Mouse (Mus musculus): ENCODE results near the gene Zbtb20. TPM values are rescaled to one million over a fixed set of nuclear protein-coding genes. Genes with fewer than 3 reads are reported as not detected.

The Zbtb20 gene
- total RNA-seq, 2 experiments from 2014 or later, result 5.2 to 13.1 TPM

DNA sequence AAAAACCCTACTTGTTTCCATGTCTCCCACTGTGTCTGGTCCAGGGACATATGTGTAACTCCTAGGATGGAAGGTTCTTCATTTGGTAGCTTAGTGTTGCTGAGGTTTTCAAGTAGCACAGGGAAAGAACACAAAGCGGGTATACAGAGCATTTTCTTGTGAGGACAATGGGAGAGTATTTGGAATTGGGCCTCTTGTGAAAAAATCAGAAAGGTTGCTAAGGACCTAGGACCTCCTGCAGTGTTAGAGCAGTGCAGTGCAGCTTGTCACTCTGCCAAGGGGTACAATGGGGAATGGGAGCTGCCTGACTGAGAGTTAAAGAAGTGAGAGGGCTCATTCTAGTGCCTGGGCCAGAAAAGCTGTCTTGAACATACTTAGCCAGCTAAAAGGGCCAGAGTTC is 410.6 kb downstream of the Zbtb20 start:
- no peak for ATAC-seq (replicated peaks; ENCODE audit: poor library complexity)

DNA sequence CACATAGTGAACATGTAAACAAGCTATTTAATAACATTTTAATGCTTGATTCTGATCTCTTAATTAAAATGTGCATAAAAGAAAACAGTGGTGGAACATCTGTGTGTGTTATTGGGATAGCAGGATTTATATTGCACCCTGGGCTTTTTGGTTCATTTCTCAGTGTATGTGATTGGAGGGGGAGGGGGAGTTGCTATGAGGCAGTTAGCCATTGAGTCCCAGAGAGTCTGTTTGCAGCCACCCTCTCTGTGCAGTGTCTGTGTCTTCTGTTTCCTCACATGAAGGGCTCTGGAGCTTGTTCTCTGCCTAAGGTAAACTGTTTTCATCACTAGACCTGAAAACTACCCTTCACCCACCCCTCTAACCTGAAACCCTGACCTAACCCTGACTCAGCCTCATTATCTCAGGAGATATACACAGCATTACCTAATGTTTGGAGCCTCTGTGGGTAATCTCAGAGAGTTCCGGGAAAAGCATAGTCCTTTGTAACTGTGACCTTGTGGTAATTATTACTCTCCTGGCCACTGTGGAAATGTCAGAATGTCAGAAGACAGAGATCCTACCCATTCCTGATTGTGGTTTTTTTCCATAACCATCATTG is 411.2 kb downstream of the Zbtb20 start:
- ATAC-seq (replicated peaks; ENCODE audit: poor library complexity), result no peak

DNA sequence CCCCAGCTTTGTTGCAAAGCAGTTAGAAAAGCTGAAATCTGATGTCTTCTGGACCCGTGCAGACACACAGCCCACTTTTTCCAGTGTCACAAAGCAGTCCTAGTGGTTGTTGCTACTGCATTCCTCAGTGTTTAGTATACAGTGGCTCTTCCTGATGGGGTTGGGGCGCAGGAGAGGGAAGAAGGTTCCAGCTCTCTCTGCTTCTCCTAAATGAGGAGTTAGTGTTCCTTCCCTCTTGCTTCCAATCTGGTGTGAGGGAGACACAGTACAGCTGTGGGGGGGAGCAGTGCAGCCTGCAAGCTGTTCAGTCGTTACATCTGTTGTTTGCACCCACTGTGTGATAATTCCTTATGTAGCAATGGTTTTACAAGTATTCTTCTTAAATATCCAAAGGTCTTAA is 415.7 kb downstream of the Zbtb20 start:
- ATAC-seq (replicated peaks; ENCODE audit: poor library complexity), result no peak

DNA sequence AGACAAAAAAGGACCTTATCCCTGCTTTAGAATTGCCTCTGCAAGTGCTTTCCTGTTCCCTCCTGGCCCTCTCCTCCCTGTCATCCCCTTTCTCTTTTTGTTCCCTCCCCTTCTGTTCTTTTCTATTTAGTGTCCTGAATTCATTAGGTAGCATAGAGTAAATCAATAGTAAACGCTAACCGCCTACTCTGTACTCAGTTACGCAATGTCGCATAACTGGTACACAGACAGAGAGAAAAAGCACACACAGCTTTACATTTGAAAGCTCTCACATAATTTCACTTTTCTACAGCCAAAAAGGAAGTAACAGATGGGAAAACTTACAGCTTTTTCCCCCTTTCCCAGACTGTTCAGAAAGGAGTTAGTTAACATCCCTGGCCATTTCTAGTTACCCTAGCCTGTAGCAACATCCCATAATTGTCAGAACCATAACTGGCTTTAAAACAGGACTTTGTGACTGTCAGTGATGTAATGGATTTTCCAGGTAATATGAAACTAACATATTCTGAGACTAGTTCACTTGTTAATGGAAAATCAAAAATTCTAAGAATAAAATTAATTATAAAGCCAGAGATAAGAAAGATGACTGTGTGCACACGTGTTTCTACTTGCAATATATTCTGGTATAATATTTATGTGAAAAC is 422.4 kb downstream of the Zbtb20 start:
- no peak for ATAC-seq (replicated peaks; ENCODE audit: poor library complexity)

DNA sequence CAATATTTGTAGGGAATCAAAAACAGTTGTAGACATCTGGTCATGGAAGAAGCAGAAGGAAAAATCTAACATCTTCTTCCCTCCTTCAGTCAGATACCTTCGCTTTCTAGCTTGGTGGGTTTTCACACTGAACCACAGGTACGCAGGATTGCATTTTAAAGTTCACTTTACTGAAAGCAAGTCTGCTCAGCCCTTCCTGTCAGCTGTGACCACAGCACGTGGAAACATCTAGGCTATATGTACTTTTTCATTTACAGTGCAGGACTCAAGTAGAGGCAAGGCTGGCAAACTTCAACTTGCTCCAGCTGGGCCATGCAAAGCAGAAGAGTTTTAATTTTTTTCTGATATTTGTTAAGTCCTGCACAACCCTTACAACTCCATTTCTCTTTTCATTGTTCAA is 424.7 kb downstream of the Zbtb20 start:
- ATAC-seq (replicated peaks; ENCODE audit: poor library complexity), result no peak

DNA sequence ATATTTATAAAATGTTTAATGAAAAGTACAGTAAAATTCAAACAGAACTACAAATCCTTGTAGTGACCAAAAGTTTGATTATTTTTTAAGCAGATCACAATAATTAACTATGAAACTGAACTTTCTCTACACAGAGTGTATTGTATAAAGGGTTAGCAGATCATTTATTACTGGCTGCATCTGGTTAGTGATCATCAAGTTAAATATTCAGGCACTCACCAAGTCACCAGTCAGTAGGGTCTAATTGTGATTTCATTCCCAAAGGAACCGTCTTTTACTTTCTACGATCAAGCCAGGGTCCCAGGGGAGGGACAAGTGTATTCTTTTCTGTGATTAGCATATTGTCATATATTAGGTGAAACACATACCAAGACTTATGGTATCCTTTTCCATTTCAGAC is 426.5 kb downstream of the Zbtb20 start:
- ATAC-seq (replicated peaks; ENCODE audit: poor library complexity), result no peak

DNA sequence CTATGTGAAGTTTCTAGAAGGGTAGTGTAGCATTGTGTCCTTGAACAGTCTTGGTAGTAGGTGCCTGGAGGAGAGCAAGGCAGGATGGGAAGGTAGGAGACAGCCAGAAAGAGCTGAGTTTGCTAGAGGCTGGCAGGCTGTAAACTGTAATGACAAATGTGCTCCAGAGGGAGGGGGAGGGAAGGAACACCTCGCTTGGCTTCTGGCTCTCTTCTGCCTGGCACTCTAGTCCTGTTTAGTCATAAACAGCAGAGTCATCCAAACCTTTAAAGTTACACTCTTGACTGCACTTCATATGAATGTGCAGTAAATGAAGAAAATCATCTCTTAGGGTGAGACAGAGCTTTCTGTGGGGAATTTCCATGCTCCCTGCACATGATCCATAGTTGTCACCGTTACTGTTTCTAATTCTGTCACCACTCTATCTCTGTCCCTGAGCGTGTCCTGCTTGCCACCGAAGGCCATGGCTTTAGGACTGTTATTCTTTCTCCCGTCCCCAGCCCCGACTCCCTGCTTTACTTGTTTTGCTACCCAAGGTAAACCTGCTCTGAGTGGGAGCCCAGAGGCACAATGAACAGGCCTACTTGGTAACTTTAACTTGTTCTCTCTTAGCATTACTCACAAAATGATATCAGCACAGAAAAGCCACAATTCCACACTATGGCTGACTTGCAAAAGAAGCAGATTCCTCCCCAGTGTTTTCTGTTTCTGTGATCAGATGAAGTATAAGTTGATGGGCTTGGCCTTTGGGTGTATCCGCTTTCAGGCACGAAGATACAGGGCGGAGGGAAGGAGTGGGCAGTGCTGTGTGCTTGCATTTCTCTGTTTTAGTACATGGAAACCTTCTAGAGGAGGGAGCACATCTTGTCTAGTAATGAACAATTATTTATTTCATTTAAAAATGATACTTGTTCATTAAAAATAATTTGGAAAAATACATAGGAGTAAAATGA is 427.8 kb downstream of the Zbtb20 start:
- peak; percentile 74 for ATAC-seq (replicated peaks; ENCODE audit: poor library complexity)

DNA sequence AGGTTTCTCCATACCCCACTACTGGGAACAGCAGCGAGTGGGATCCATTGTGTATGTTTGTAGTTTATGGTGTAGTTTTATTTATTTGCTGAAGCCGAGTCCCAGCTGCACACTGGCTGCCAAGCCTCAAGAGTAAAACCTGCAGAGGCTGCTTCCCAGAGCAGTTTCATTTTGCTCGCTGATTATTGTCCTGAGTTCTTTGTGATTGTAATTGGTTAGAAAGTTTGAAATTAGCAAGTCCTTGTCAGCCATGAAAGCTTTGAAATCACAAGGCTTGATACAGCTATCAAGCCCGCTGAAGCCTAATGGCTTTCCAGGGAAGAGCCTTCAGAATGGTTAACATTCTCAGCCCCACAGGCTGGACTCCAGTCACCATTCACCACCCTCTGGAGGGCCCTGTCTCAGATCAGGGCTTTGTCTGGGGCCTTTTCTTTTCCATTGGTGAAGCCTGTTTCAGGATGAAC is 434.3 kb downstream of the Zbtb20 start:
- ATAC-seq (replicated peaks; ENCODE audit: poor library complexity), result no peak

DNA sequence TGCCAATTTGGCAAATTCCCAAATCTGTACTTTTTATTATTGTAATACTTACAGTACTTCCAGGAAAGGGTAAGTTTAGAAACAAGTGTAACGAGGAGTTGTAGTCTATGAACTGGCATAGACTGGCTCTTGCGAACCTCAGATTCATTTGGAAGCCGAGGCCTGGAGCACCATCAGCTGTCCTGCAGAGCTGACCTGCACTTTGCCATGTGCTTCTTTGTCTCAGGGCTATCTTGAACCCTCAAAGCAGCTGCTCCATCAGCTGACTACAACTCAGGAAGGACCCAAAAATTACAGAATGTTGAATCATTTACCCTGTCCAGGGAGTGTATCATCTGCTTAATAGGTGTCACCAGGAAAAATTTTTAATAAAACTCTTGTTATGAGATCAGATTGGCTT is 448.3 kb downstream of the Zbtb20 start:
- ATAC-seq (replicated peaks; ENCODE audit: poor library complexity), result no peak

DNA sequence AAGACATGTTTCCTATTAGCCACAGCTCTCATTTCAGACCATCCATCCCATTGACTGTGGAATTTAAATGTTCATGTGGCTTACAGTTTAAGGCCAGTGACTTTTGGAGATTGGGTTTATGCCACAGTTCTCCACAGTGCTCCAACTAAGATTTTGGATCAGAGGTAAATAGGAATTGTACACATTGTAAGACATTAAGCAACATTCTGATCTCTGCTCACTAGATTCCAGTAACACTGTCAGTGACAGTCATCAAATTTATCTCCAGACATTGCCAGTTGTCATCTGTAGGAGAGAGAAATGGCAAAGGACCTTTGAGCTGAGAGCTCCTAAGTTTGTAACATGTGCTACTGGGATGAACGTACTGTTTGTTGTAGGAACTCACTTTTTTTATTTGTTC is 452.5 kb downstream of the Zbtb20 start:
- ATAC-seq (replicated peaks; ENCODE audit: poor library complexity), result no peak

DNA sequence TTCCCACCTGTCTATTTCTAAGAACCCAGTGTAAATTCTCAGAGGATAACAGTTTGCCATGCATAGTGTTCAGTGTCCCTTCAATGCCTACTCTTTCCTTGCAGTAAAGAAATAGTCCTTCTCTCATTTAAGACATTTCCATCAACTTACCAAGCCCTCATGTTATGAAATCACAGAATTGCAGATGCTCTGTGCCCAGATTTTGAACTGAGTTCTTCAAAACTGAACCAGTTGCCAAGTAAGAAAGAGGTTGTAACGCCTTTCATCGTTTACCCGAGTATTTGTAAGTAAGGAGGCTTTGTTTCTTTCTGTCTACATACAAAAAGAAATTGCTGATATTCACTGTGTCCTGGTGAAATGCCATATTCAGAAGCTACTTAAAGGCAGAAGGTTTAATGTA is 454.5 kb downstream of the Zbtb20 start:
- ATAC-seq (replicated peaks; ENCODE audit: poor library complexity), result no peak

DNA sequence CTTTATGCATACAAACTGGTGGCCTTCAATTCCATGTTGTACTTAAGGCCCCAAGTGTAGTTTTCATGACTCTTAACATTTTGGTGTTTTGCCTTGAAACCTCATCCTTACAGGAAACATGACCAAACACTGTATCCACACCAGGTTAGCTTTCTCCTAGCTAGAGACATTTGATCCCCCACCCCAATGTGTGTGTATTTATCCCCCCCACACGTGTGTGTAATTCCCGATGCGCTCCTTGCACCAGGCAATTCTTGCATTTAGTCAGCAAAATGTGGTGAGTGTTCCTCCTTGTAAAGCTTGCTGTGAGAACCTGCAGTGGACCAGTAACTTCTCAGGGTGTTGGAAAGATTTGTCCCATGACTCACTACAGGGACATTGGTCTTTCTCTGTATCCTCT is 455.8 kb downstream of the Zbtb20 start:
- no peak for ATAC-seq (replicated peaks; ENCODE audit: poor library complexity)

DNA sequence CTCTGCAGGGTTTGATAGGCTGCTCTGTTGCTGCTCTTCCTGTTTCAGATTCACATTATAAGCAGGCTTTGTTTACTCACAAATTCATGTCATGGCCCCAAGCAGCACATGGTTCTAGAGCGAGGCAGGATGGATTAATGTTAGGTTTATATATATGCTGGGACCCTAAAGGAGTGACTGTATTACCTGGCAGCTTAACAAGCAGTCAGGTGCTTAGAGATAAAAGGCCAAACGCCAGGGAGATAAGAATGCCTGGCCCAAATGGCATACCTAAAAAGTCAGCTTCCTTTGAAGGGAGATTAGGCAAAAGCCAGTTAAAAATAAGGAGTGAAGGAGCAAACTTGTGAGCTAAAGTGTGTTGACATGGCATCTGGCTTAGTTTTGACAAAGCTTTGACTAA is 457.1 kb downstream of the Zbtb20 start:
- 0 out of 2 replicates have a peak, but pooled peaks have one; percentile 14 for ATAC-seq (replicated peaks; ENCODE audit: poor library complexity)

DNA sequence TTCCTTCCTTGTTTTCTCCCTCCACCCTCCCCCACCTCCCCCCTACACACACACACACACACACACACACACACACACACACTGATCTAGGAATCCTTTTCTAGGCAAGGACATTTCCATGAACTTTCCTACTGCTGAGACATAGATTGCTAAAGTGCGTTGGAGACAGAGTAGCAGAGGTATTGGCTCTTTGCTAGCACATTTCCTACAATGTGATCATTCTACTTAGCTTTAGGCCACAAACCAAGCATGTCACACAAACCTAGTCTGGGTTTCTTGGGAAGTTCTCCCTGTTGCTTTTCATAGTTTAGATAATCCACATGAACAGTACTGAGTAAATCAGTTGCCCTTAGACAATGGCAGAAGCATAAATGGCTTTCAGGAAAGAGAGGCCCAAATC is 457.6 kb downstream of the Zbtb20 start:
- no peak for ATAC-seq (replicated peaks; ENCODE audit: poor library complexity)

DNA sequence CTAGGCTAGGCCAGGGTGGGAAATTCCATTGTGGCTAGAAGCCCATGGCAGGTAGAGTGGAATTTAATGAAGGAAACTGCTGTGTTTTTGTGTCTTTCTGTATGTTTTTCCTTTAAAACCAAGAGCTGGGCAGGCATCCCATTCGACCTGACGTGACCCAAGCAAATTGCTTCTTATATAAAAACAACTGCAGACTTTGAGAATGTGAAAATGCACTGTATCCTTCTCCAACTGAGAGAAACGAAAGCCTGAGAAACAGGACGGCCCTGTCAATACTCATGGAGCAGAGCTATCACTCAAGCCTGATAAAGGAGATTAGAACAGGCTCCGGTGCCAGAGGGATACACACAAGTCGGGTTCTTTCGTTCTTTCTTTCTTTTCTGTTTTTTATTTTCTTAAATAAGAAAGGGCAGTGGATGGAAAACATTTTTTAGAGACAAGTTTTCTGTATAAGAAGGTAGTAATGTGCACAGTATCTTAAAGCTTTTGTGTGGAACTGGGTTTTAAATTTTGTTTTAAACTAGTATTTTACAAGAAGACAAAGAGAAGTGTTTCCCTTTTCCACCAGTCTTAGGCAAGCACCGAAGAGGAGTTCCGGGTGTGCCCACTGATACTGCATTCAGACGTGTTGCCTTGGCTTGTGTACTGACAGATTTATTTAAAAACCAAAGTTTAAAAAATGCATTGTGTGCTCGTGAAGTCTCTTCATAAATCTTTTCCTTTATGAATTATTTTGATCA is 458.9 kb downstream of the Zbtb20 start:
- ATAC-seq (replicated peaks; ENCODE audit: poor library complexity), result no peak

DNA sequence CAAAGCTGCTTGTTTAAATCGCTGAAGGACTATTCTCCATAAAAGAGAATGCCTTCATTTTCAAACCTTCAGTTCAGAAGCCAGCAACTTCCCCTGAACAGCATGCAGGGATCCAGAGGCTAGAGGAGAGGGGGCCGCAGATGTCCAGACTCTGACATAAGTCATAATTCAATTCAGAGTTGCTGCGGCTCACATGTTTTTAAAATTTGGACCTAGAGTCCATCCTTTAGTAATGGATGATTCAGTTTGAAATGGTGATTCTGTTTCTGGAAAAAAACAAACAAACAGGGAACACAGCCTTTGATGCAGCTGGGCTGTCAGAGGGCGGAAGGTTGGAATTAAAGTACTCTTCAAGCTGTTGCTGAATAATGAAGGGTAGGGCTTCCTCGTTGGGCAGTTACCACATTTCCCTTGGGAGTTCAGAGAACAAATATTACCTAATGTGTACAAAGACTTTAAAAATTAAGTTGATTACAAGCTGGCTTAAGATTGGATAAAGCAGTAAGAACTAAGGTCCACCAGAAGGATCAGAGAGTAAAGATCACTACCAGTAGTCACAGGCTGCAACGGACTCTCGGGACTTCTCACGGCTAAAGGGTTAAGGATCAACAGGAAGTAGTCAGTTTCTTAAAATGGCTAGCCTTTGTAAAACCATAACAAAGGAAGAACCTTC is 459.6 kb downstream of the Zbtb20 start:
- no peak; the same call in 1 of the 2 replicates for ATAC-seq (replicated peaks; ENCODE audit: poor library complexity)

DNA sequence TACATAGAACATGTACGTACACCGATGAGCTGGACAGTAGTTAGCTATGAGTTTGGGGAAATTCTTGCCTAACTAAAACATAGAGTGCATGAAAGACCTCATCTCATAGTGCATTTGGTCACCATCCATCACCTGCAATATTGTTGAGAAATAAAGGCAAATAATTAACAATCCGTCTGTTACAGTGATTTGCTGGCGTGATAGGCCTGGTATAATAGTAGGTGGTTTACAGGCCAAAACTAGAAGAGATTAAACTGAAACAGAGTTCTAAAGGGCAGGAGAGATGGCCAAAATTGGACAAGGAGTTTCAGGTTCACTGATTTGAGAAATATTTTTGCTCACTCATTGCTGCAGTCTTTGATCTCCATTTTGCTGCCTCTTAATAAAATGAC is 460.1 kb downstream of the Zbtb20 start:
- ATAC-seq (replicated peaks; ENCODE audit: poor library complexity), result no peak

DNA sequence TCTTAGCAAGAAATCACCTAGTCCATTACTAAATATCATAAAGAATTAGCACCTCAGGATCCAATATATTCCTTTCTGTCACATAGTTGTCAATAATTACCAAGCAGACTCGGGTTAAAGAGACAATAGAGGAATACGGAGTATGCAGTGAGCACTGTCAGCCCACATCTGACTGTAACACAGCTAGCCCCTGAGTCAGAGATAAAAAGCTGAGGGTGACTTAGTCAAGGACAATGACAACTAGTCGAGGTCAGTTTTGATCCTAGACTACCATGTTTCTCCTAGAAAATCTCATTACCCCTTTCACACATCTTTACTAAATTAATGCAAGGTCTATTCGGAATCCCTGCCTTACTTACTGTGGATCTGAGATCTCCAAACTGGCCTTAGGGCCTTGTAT is 465.0 kb downstream of the Zbtb20 start:
- ATAC-seq (replicated peaks; ENCODE audit: poor library complexity), result no peak

DNA sequence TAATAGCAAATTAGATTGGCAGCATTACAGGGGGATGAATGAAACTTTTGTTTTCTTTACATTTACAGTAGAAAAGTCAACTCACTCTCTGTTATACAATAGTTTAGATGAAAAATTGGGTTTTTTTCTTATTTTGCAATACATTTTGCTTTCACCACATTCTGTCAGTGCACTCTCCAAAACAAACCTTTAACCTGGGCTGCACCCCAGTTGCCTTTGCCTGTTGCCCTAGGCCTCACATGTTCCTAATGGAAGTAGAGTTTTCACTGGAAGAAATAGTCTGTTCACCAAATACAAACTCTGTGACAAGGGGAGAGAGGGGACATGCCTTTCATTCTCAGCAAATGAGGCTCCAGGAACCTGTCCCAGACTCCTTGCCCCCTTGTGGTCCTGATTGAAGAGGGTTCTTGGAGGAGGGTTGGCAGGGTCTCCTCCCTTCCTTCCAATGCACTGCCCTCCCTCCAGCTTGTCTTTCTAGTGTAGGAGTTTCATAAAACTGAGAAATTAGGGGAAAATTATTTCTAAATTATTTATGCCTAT is 466.3 kb downstream of the Zbtb20 start:
- no peak for ATAC-seq (replicated peaks; ENCODE audit: poor library complexity)

DNA sequence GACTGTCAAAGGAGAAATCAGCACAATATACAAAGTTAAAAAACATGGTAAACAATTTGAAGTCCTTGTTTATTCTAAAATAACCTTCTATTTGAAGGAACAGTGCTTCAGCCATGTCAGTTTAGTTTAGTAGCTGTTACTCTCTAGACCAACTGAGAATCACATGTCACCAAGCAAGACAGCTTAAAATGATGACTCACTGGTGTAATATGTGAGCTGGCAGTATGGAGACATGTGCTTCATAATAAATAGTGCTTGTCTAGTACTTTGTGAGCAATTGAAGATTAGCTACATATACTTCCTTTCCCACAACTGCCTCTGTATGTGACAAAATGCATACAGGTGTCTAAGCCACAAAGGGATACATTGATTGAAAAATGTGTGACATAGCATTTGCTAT is 470.4 kb downstream of the Zbtb20 start:
- no peak for ATAC-seq (replicated peaks; ENCODE audit: poor library complexity)

Measured in megakaryocyte progenitor cell, adult 5-6 weeks (primary cell).